Mouse (Mus musculus) 3T3-L1 (cell line): ENCODE measurements around the gene Tor4a.
A peak's percentile ranks its signal among the peaks of the same experiment; 100 is the strongest.

Source experiments
- DNase-seq: peaks from one replicate; pipeline ENCODE4 v3.0.0-alpha.2; 2015; ENCODE audit warnings: low read depth, low spot score

The Tor4a gene

DNA sequence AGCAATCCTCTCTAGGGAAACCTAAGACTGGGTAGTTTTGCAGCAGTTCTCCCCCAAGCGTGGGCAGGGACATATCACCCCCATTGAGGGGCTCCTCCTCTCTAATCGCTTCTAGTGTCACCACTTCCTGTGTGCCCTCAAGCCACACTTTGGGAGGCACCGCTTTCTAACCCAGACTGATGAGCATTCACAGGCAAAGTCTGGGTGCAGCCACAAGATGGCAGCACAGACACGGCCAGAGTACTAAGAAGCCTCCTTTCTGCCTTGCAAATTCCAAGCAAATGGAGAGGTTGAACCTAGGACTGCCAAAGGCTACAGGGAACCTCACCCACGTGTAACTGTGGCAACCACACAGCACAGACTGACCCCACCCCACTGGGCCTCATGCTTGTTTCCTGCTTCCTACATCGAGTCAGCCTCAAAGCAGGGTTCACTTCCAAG lies 3.3 kb downstream of the Tor4a start:
- peak; percentile 95 for DNase-seq

DNA sequence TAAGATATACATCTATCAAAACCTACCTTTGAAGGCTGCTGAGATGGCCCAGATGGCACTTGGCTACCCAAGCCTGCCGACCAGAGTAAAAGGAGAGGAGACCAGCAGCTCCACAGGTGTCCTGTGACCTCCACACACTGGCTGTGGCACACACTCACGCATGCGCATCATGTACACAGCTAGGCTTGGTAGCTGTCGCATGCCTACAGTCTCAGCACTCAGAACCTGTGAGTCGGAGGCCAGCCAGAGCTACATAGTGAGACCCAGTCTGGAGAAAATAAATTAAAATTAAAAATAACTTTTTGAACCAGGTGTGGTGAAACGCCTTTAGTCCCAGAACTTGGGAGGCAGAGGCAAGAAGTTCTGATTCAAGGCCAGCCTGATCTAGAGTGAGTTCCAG lies 8.8 kb downstream of the Tor4a start:
- no peak for DNase-seq

DNA sequence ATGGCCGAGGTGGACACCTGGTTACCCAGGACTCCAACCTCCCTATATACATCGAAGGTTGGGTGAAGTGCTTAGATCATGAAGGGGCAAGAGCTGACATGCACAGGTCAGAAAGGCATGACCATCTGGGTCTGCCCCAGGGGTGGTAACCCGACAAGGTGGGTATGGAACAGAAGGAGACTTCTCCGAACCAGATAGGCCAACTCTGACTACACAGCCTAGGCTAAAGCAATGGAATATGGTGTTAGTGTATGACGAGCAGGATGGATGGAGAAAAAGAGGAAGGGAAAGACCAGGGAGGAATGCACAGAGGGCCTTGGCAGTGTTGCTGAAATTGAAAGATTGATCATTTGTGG lies 10.1 kb downstream of the Tor4a start:
- no peak for DNase-seq

DNA sequence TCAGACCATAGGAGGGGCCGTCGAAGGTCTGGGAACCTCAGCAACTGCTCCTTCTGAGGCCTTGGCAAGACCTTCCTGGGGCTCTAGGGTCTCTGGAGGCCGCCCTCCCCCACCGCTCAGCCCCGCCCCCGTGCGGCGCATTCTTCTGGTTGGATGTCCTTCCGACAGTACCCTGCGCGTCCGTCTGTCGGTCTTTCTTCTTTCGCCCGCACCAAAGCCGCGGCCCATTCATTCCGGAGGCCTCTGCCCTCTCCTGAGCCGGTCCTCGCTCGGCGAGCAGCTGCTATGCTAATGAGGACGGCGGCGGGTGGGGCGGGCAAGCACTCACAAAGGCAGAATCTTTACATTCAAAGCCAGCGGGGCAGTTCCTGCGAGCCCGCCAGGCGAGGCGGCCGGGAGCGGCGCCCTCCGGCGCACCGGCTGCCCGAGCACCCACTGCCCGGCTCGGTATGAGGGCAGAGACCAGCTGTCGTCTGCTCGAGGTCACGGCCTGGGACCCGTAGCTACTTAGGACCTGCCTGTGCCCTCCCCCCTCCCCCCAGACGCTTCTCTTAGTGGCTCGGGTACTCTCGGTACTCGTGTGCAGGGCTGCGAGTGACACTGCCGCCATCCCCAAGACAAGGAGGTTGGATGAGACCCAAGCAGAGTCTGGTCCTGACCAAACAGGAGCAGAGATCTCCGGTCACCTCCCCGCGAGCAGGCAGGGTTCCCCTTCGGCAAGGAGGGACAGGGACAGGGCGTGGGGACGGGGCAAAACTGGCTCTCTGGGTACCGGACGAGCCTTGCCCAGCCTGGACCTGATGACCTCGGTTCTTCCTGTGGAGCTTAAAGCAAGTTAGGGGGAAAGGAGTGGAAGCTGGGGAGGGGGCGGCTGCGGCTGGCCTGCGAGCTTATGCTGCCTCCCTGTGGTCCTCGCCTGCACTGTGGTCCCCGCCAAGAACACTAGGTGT lies 10.8 kb downstream of the Tor4a start:
- no peak for DNase-seq

DNA sequence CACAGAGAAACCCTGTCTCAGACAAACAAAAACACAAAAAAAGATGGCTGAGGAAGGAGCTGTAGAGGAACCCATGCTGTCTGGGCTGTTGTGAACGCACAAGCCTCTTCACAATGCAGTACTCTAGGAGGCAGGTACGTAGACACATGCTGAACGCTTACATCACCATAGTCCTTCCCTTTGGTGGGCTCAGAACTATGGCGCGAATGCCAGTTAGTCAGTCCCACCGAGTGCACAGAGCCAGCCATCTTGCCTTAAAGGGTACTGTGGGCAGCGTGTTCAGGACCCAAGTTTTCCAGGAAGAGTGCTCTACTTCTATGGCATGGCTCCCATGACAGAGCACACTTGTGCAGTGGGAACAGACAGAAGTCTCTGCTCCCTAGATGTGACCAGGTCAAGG lies 12.2 kb downstream of the Tor4a start:
- DNase-seq: no peak

DNA sequence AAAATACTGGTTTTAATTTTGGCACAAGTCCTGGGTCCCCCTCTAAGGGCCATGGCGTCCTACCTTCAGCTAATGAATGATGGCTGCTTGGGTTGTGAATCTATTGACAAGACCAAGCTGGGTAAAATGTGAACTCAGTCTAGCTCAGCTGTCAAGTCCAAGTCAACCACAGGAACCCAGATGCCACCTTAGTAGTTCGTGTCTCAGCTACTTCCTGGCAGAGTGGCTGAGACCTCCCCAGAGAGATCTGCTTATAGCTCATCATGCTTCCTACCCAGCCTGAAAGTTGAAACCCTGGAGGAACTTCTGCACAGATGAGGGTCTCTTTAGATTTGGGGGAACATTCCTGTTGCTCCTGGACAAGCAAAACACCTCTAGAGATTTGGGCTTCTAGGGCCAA lies 13.3 kb downstream of the Tor4a start:
- no peak for DNase-seq

DNA sequence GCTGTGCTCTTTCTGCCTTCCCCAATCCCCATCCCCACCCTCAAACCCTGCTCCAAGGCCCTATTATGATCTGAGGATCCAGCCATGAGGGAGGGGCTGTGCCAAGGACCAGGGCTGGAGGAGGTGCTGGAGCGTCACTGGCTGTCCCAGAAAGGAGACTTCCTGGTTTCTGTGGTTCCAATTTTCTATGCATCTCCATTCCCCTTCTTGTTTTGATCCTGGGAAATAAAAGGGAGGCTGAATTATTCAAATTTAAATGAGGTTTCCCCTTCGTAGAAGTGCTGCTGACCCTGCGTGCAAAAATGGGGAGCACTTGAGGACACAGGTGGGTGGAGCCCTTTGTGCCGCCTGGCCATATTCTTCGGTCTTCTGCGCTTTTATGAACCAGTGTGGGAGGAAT lies 14.0 kb downstream of the Tor4a start:
- DNase-seq: no peak

DNA sequence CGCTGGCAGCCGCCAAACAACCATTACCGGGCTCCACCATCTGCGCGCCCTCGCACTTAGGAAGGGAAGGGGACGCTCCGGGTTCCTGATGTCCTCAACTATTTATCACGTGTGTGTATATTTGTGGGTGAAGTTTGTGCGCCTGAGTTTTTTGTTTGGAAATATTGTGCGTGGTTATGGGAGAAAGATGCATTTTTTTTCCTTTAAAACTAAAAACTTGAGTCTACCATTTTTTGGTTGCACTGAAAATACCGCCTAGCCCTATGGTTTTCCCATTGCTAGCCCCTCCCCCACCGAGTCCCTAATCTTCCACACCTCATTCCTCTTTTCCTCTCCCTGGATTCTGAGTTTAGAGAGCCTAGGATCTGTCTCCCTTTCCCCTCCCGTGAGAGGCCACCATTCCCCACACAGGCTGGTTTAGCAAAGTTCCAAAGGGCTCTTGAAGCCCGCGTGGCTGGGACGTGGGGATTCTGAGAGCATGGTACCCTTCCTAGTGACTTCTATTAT lies 14.7 kb downstream of the Tor4a start:
- DNase-seq: no peak

DNA sequence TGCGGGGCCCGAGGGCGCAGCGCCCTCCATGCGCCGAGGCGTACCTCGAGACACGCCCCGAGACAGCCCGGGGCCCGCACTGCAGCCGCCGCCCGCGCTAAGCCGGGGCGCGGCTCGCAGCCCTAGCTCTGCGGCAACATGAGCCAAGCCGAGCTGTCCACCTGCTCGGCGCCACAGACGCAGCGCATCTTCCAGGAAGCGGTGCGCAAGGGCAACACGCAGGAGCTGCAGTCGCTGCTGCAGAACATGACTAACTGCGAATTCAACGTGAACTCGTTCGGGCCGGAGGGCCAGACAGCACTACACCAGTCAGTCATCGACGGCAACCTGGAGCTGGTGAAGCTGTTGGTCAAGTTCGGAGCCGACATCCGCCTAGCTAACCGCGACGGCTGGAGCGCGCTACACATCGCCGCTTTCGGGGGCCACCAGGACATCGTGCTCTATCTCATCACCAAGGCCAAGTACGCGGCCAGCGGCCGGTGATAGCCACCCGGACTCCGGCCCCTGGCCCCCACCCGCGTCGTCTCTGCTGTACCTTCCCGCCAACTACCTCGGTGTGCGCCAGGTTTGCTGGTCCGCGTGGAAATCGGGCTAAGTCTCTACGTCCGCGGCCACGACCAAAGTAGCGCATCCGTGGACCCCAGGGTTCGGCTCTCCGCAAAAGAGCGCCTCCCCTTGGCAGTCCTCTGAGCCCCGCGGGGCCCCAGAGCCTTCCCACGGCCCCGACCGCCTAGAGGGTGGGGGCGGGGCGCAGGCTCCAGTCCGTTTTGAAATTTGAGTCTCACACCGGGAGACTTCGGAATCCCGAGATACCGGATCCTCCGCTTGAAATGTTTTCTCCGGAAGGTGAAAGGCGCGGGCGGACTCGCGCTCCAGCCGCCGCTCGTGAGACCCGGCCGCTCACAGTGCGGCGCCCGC lies 15.5 kb downstream of the Tor4a start:
- no peak for DNase-seq

DNA sequence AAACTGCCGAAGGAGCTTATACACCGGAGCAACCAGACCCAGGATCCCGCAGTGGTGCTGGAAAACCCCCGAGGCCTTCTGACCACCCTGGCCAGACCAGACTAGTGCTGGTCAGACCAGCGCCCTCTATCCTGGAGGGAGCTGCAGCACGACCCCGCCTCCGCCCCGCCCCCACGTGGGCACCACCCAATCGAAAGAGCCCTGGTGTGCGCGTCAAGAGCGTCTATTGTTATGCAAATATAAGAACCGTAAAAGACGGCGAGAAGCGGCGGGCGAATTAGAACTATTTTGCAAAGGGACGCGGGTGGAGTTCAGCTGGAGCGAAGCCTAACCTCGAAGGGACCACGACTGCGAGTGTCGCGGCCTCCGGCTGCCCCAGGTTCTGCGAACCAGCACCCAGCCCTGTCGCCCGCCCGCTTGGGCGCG lies 16.2 kb downstream of the Tor4a start, which contains the start of gene Nrarp:
Gene Nrarp (plus strand): TSS at position 281 of the 426 bp plus-strand sequence.
- DNase-seq: no peak

DNA sequence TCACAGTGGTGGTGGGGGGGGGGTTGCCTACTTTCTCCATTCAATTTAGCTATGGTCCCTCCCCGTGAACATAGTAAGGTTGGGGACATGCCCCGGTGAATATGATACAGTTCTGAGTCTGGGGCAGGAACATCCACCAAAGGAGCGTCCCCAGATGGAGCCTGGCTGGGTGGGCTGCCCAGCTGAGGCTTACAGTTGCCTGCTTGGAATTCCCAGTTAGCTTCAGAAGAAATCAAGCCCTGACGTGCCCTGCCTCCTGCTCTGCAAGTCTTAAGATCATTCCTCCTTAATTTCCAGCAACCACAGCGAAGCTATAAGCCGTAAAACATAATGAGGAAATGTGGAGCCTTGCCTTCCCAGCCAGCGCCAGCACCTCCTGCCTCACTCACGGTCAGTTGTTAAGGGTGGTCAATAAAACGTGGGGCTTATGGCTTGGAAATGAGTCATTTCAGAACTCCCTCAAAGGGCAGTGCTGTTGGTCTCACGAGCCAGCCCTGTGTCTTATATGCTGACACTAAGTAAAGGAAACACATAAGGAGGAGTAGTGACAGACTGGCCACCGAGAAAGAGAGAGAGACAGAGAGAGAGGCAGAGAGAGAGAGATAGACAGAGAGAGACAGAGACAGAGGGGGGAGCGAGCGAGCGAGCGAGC lies 17.0 kb downstream of the Tor4a start:
- DNase-seq: no peak

DNA sequence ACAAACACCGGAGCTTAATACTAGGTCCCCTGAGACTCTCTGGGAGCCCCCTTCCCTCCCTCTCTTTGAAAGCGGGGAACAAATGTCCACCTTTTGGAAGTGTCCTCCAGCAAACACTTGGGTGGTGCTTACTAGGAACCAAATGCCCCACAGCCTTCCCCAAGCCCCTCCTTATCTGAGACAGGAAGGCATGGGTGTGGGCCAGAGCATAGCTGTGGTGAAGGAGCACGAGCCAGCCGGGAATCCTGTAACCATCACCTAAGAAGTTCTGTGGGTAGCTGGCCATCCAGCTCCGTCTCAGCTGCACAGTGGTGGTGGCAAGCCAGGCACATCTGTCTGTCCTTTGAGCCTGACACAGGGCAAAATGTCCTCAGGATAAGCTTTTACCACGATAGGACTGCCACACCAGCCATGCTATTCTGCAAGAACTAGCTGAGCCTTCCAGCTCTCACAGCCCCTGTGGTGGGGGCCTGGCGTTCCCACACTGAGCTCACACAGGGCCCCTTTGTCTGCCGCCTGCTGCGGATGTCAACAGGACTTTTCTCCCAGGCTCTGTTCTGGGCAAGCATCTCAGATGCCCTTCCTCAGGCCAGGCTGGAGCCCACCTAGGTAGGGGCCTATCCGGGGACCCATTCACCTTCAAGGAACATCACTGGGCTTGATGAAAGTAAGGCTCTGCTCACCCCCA lies 18.3 kb downstream of the Tor4a start:
- DNase-seq: no peak

DNA sequence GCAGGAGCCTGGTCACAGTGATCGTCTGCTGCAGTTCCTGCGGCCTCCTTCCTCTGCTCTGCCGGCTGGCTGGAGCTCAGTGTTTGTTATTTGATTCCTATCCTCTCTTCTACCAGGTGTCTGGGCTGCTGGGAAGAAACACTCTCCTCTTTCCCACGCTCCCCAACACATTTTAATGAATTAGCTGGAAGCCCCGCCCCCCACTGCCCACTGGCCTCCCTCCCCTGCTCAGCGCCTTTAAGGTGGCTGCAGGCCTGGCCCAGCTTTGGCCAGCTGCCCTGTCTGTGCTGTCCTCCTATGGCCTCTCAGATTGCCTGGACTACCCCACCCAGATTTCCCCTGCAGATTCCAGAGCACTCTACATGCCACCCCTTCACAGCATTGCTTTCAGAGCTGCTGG lies 19.0 kb downstream of the Tor4a start:
- DNase-seq: no peak

DNA sequence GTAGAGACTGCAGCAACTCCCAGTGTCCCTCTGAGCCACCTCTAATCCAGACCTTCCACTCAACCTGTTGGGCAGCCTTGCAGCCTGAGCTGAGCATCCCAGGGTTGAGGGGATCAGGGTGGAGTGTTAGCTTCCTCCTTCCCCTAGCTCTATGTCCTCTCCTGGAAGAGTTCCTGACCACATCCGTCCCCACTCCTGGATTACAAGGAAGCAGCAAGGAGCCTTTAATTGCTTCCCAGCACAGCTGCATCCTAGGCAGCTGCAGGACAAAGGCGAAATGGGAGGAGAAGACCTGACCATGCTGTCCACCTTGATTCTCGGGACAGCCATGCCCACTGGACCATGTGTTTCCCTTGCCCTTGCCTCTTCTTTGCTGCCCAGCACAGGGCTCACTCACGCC lies 19.6 kb downstream of the Tor4a start:
- no peak for DNase-seq

DNA sequence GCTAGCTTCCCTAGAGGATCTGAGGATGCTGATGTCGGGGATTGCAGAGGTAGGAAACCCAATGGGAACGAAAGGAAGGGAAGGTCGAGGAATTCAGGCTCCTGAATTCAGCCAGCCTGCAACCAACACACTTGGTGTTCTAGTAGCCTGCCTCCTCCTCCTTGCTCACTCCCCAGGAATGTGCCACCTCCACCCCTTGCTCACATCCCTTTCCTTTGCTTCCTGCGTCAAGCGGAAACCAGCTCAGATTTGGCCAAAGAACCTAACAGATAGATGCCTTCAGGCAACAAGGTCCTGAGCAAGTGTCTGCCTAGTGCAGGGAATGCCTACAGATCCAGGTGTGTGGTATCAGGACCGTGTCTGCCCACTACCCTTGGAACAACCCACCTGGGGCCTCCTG lies 20.1 kb downstream of the Tor4a start:
- peak; percentile 74 for DNase-seq

DNA sequence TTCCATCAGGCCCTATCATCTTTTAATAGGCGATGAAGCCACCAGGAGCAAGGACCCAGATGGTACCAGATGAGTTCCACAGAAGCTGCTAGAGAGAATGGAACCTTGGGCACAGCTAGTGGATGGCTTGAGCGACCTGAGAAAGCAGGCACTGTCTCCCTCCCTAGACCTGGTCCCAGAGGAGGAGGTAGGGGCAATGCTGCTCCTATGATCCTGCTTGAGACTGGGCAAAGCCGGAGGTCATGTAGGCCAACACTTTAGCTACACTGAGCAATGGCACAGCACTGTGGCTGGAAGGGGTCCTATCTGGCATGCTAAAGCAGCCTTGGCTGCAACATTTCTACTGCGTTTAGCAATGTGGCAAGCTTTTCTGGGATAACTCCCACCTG lies 21.0 kb downstream of the Tor4a start:
- DNase-seq: no peak

DNA sequence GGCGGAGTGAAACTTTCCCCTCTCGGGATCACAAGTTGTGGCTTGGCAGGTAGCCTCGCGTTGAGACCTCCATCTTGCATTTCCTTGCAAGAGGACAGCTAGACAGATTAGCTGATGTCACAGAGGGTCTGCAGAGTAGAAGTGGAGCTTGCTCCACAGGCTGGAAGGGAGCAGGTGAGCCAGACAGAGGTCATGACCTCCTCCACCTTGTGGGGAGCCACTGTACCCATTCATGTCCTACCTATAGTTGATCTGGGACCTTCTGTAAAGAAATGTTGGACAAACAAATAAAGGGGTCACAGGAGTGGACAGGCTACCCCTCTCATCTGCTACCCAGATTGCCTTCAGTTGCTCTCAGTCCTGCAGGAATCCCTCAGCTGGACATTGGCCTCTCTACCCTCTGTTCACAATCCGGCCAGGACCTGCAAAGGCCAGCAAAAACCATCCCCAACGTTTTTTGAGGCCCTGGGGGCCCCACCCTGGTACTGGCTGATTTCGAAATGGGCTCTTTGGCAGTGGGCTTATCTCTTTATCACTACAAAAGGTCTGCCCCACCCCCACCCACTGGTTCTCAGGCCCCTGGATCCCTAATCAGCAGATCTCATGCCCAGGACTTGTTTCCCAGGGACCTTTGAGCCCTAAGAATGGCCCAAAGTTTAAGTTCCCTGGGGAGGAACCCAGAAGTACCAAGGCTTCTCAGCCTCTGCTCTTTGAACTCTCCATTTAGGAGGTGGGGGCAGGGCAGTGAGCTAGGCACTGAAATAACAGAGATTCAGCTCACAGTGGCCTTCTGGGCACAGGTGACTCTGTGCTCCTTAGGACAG lies 21.6 kb downstream of the Tor4a start:
- DNase-seq: no peak

DNA sequence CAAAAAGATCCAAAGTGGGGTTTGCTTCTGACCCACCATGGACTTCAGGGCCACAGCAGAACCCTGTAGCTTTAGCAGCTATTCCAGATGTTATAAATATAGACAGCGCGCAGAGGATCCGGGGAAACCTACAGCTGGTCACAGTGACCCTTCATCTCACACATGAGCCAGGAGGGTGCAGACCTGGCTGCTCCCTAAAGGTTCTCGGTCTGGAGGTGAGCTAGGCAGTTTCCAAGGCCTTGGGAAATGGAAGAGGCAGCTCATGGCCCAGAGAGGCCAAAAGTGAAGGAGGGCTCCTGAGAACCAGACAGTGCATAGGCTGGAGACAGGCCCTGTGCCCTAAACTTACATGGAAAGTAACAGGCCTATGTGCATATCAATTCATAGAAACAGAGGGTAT lies 22.9 kb downstream of the Tor4a start:
- DNase-seq: no peak

DNA sequence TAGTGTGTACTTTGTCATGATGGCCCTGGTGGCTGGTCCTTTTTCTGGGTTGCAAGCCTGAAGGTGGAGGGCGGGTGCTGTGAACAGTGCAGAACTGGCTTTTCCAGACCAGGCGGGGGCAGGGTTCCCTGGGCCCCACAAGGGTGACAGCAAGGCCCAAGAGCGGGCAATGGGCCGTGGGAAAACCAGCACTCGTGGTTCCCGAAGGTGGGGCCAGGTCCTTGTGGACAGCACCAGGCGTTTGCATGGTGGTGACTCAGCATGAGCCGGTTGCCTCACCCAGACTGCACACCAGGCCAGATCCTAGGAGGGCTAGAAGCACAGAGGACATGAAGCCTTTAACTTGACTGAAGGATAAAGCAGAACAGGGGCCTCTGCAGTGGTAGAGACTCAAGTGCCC lies 24.1 kb downstream of the Tor4a start:
- peak; percentile 79 for DNase-seq

DNA sequence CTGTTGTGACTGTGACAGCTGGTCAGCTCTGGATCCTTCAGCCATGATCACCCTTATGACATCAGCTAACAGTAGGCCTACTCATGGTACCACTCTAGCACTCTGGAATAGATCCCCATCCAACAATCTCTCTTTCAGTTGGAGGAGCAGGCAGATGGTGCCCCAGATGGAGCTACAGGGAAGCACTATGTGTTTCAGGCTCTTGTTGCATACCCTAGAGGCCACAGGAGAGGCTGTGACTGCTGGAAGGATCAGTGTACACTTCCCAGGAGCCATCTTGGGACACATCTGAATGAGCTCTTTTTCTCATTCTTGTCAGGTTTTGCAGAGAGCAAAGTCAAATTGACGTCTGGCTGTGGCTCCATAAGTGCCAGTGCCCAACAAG lies 24.9 kb downstream of the Tor4a start:
- no peak for DNase-seq
